Mouse (Mus musculus): ENCODE data around the gene Rhox7a.

- TF ChIP-seq CTCF (IDR thresholded peaks at IDR 0.05; ENCODE audit: control insufficient read depth, insufficient read depth, insufficient replicate concordance, low read depth, low read length) (no peak), POLR2A (IDR thresholded peaks at IDR 0.05; ENCODE audit: control insufficient read depth, low read depth, low read length) (no peak)
Measured at GRCm38 (mm10) chrX:37815665-37816064, 15.8 kb upstream of the Rhox7a start.
